1 mouse cellular context compared by ENCODE assay signal in genomic region chr8:83964015-83964765, GRCm38 (mm10).
TF ChIP-seq lines count a peak whose summit lies in the region.

No protein-coding gene starts in this region.

TF ChIP-seq in myocyte, 11 proteins besides CTCF, POLR2A, EP300 and RAD21:
- no peak for TF ChIP-seq POLR2AphosphoS2 (IDR thresholded peaks at IDR 0.05; ENCODE audit: insufficient read length, low read depth)
- TF ChIP-seq MYOD1 (IDR thresholded peaks at IDR 0.05; ENCODE audit: control insufficient read depth in 1 of 3, insufficient read length in 2 of 3, low read depth in 2 of 3), result peak in 1 of 3 experiments; percentile 15
- TF ChIP-seq TCF3 (IDR thresholded peaks at IDR 0.05; ENCODE audit: insufficient read length, low read depth), result no peak
- TF ChIP-seq E2F4 (IDR thresholded peaks at IDR 0.05; ENCODE audit: insufficient read depth), result no peak
- TF ChIP-seq MAX (IDR thresholded peaks at IDR 0.05; ENCODE audit: low read depth), result no peak
- TF ChIP-seq CEBPB (IDR thresholded peaks at IDR 0.05; ENCODE audit: insufficient read depth, poor library complexity, severe bottlenecking), result peak; percentile 57; the same call in 1 of the 2 replicates
- TF ChIP-seq USF1 (IDR thresholded peaks at IDR 0.05; ENCODE audit: low read depth), result no peak
- TF ChIP-seq SRF (IDR thresholded peaks at IDR 0.05; ENCODE audit: control insufficient read depth, insufficient read length, low read depth), result no peak
- no peak for TF ChIP-seq REST (IDR thresholded peaks at IDR 0.05; ENCODE audit: insufficient read depth, insufficient read length)
- no peak for TF ChIP-seq TCF12 (IDR thresholded peaks at IDR 0.05; ENCODE audit: insufficient read depth, poor library complexity, severe bottlenecking)
- TF ChIP-seq MYOG (IDR thresholded peaks at IDR 0.05; ENCODE audit: control insufficient read depth in 1 of 3, insufficient read depth in 1 of 3, insufficient read length in 2 of 3, low read depth in 2 of 3), result peak in 1 of 3 experiments; percentile 56
